Mouse (Mus musculus) liver, embryonic 16.5 days (tissue): ENCODE data around the gene Anxa3. TPM values are rescaled to one million over a fixed set of nuclear protein-coding genes. Genes with fewer than 3 reads are reported as not detected.
A peak's percentile ranks its signal among the peaks of the same experiment; 100 is the strongest.

ENCODE experiments used
- ATAC-seq: fragments of 200-750 bp; cut with Nextera tagmentation; 2 replicates; pipeline ENCODE4 v1.8.0; 2017; ENCODE audit warnings: low read depth, mild to moderate bottlenecking, moderate number of reproducible peaks, moderate library complexity
- H3K27ac ChIP-seq: fragments of 300-500 bp; sonication (generic); 2 replicates; pipeline ENCODE4 v1.5.1; 2014; ENCODE audit warnings: mild to moderate bottlenecking, low read length
- H3K27me3 ChIP-seq: fragments of 300-500 bp; sonication (generic); 2 replicates; pipeline ENCODE4 v1.6.1; 2014; ENCODE audit warnings: low read depth, low read length, mixed read lengths; ENCODE audit not compliant: control insufficient read depth, insufficient read depth
- H3K36me3 ChIP-seq: fragments of 300-500 bp; sonication (generic); 2 replicates; pipeline ENCODE4 v1.6.1; 2014; ENCODE audit warnings: mild to moderate bottlenecking; ENCODE audit not compliant: control insufficient read depth, insufficient read depth
- H3K4me1 ChIP-seq: fragments of 300-500 bp; sonication (generic); 2 replicates; pipeline ENCODE4 v1.6.1; 2014; ENCODE audit warnings: low read depth, low read length, mixed read lengths; ENCODE audit not compliant: control insufficient read depth
- H3K4me2 ChIP-seq: fragments of 300-500 bp; sonication (generic); 2 replicates; pipeline ENCODE4 v1.6.1; 2014; ENCODE audit warnings: low read depth, low read length, mixed read lengths
- H3K4me3 ChIP-seq: fragments of 300-500 bp; sonication (generic); 2 replicates; pipeline ENCODE4 v1.5.1; 2014; ENCODE audit warnings: low read depth, mild to moderate bottlenecking, low read length
- H3K9ac ChIP-seq: fragments of 300-500 bp; sonication (generic); 2 replicates; pipeline ENCODE4 v1.6.1; 2014; ENCODE audit warnings: low read depth, low read length
- H3K9me3 ChIP-seq: fragments of 300-500 bp; sonication (generic); replicated peaks from 2 replicates; pipeline ENCODE4 v1.6.1; 2016; ENCODE audit warnings: low read length; ENCODE audit not compliant: control insufficient read depth
- whole genome bisulfite sequencing: fragments of 180-500 bp; shearing (Covaris S2); extraction: QIAGEN DNeasy Blood & Tissue Kit; methylation state at CpG from one replicate; pipeline ENCODE4 v1.1.7; 2014; ENCODE audit not compliant: insufficient replicate concordance; 5-methylcytosine and 5-hydroxymethylcytosine counted together
- polyA plus RNA-seq: library from polyadenylated mRNA; unstranded; fragments of >200 nt; fragmentation: Nextera tagmentation; extraction: Ambion mirVana; gene quantifications from 2 replicates; pipeline ENCODE4 v1.2.1, GENCODE M21; 2015

Gene Anxa3
- polyA plus RNA-seq, 1 experiment from 2014 or later: 20.4 TPM

DNA sequence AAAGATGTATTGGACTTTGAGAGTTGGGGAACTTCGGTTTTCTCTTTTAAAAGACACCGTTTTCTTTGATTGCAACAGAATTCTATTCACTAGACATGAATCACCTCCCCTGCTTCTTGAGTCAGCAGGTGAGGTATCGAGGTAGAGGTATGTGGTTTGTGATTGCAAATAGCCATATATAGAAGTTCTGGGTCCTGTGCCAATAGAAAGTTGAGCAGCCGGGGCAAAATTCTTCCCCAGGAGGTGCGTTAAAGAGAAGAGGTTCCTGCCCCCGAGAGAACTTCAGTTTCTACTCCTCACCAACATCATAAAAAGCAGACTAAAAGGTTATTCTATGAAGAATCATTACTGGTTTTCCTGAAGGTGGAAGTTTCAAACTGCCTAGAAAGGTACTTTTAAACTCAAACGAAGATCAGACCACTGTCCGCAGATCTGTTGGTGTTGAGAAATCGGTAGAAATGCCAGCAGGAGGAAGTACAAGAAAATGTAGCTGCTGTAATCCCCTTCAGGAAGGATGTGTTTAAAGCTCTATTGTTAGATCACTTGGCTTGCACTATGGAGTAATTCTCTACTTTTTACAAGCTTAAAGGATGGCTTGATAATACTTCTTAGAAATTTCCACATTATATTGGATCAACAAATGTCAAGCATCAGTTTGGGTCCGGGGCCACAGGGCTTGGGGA is 955 bp downstream of the Anxa3 start:
- no peaks in the 10 kb centered on the region for H3K9me3 ChIP-seq
- no peak overlapping the region for H3K27ac ChIP-seq
- no peak for ATAC-seq
- no peak overlapping the region for H3K9ac ChIP-seq
- peak overlapping the region; percentile 55 for H3K4me2 ChIP-seq
- no peaks in the 10 kb centered on the region for H3K36me3 ChIP-seq
- peaks cover 18% of the 10 kb centered on the region for H3K27me3 ChIP-seq
- H3K4me3 ChIP-seq: peak overlapping the region; percentile 51
- no peaks in the 10 kb centered on the region; the same call in 1 of the 2 replicates for H3K4me1 ChIP-seq
- WGBS: 11% methylated on average over 10 of the region's 10 CpGs

DNA sequence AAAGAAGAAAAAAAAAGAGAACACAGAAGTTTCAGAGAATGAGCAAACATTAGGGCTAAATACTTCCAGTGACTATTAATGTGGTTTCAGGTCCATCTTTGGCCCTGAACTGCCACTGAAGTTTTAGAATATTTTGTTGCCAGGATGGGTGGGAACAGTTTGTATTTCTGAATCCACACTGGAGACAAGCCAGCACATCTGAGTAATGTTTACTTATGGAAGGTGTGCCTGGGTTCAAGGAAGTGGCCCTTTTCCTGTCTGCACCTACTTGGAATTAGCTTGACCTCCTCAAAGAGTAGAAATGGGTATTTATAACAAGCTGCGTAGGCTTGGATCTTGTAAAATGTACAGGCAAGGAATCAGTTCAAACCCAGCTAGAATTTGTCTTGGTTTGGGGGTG is 2.6 kb downstream of the Anxa3 start:
- no peaks in the 10 kb centered on the region; the same call in 1 of the 2 replicates for H3K4me1 ChIP-seq
- no peak overlapping the region for H3K4me3 ChIP-seq
- H3K27me3 ChIP-seq: peaks cover 18% of the 10 kb centered on the region
- no peak overlapping the region for H3K27ac ChIP-seq
- no peak overlapping the region for H3K4me2 ChIP-seq
- 75% methylated on average over 1 of the region's 1 CpGs for WGBS
- H3K9me3 ChIP-seq: no peaks in the 10 kb centered on the region
- H3K36me3 ChIP-seq: no peaks in the 10 kb centered on the region
- no peak for ATAC-seq
- H3K9ac ChIP-seq: no peak overlapping the region

DNA sequence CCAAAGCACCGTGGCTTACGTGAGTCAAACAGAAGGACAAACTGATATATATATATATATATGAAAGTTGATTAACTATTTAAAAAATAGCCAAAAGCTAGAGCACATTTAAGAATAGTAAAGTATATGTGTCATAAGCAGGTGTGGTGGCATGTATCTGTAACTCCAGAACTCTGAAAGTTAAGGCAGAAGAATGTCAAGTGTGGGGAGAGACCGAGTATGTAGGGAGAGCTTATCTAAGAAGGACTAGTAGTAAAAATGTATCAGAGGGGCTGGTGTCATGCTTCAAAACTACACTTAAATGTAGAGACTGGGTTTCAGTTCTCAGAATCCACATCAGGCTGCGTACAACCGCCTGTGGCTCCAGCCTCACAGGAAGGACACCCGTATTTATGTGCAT is 4.3 kb downstream of the Anxa3 start:
- Histone ChIP-seq H3K9ac (no peak overlapping the region), H3K4me3 (no peak overlapping the region), H3K4me1 (no peaks in the 10 kb centered on the region; the same call in 1 of the 2 replicates), H3K36me3 (no peaks in the 10 kb centered on the region), H3K27me3 (peaks cover 18% of the 10 kb centered on the region), H3K4me2 (no peak overlapping the region), H3K27ac (no peak overlapping the region), H3K9me3 (no peaks in the 10 kb centered on the region)
- 67% methylated on average over 6 of the region's 6 CpGs for WGBS
- ATAC-seq: no peak

DNA sequence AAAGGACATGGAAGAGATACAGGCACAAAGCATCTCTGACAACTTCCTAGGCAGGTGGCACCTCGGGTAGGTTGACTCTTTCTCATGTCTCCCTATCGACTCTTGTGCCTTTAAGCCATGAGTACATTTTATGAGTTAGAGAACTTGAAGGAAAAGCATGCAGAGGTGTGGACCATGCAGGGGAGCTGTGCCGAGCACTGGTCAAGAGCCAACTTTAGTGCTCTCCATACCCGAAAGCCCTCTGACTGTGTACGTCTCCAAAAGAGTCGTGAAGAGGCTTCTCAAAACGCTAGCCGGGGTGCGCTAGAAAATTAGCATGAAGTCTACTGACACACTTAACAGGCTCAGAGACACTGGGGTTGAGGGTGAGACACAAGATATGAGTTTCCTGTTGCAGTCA is 6.0 kb downstream of the Anxa3 start:
- Histone ChIP-seq H3K9me3 (no peaks in the 10 kb centered on the region), H3K4me1 (no peaks in the 10 kb centered on the region), H3K4me2 (no peak overlapping the region), H3K9ac (no peak overlapping the region), H3K27me3 (peaks cover 6% of the 10 kb centered on the region), H3K36me3 (no peaks in the 10 kb centered on the region), H3K27ac (no peak overlapping the region), H3K4me3 (no peak overlapping the region)
- no peak for ATAC-seq
- 76% methylated on average over 9 of the region's 9 CpGs for WGBS

DNA sequence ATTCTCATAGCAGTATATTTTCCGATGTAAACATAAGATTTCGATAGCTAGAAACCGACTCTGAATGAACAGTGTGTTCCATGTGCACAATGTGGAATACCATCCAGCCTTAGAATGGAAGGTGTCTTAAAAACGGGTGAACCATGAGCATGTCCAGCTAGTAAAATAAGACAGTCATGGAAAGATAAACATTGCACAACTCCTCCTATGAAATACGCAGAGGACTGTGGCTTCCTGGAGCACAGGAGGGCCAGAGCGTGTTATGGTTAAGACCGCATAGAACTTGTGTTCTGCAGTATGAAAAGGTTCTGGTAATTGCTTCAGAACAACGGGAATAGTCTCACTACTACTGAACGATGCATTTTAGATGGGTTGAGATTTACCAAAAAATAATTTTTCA is 6.8 kb downstream of the Anxa3 start:
- Histone ChIP-seq H3K27ac (no peak overlapping the region), H3K4me1 (no peaks in the 10 kb centered on the region)
- ATAC-seq: no peak

DNA sequence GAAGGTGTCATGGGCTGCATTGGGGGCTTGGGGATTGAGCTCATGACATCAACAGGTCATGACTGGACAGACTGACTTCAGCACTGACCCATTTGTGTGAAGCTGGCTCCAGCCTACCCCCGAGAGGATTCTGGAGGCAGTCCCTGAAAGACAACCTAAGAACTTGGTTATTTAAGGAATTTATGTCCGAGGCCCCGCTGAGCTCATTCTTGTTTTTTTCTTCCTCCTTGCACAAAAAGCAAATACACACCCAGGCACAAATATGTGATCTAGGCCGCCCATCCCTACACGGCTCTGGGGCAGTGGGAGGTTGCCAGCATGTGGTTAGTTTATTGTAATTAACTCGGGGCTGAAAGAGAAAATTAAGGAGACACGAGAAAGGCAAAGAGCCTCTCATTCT is 9.0 kb downstream of the Anxa3 start:
- Histone ChIP-seq H3K4me1 (no peaks in the 10 kb centered on the region), H3K36me3 (no peaks in the 10 kb centered on the region), H3K4me3 (no peak overlapping the region), H3K9ac (no peak overlapping the region), H3K27me3 (no peaks in the 10 kb centered on the region), H3K9me3 (no peaks in the 10 kb centered on the region), H3K27ac (no peak overlapping the region), H3K4me2 (no peak overlapping the region)
- no peak for ATAC-seq
- WGBS: 41% methylated on average over 7 of the region's 7 CpGs

More for the DNA sequence above, 6.8 kb downstream of the Anxa3 start:
- no peaks in the 10 kb centered on the region for H3K9me3 ChIP-seq
- no peak overlapping the region for H3K4me2 ChIP-seq
- peaks cover 2% of the 10 kb centered on the region; the same call in 1 of the 2 replicates for H3K27me3 ChIP-seq
- H3K4me3 ChIP-seq: no peak overlapping the region
- no peaks in the 10 kb centered on the region for H3K36me3 ChIP-seq
- WGBS: 67% methylated on average over 9 of the region's 9 CpGs
- no peak overlapping the region for H3K9ac ChIP-seq

DNA sequence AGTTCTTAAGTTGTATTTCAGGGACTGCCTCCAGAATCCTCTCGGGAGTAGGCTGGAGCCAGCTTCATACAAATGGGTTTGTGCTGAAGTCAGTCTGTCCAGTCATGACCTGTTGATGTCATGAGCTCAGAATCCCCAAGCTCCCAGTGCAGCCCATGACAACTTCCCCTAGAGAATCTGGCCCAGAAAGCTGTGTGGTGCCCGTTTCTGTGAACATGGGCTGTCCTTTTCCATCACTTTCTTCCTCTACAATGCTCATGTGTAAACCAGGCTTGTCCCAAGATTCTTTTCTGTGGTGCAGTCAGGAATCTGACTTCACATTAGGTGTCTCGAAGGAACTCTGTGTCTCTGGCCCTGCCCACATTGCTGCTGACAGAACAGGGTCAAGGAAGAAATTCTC is 10.0 kb downstream of the Anxa3 start:
- Histone ChIP-seq H3K4me2 (no peak overlapping the region), H3K4me1 (no peaks in the 10 kb centered on the region), H3K4me3 (no peak overlapping the region), H3K27ac (no peak overlapping the region), H3K27me3 (no peaks in the 10 kb centered on the region), H3K36me3 (no peaks in the 10 kb centered on the region), H3K9me3 (no peaks in the 10 kb centered on the region), H3K9ac (no peak overlapping the region)
- WGBS: 38% methylated on average over 3 of the region's 3 CpGs
- no peak for ATAC-seq

DNA sequence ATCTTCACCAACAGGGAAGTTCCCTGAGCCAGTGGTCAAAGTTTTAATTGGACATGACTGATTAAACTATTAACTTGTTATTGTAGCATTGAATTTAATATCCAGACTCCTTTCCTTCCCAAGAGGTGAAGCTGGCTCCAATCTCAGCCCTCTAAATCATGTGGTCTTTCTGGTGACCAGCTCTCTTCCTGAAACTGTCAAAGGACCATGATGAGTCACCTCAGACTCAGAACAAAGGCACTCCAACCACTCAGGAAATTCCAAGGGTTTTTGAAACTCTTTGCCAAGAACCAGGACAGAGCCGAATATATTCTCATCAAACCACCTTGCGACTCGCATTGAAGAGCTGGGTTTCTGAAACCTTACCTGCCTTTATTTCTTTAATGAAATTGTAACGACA is 11.2 kb downstream of the Anxa3 start:
- H3K4me3 ChIP-seq: no peak overlapping the region
- no peak overlapping the region for H3K27ac ChIP-seq
- 48% methylated on average over 4 of the region's 4 CpGs for WGBS
- H3K4me2 ChIP-seq: no peak overlapping the region
- no peaks in the 10 kb centered on the region for H3K27me3 ChIP-seq
- no peaks in the 10 kb centered on the region for H3K9me3 ChIP-seq
- no peak for ATAC-seq
- no peaks in the 10 kb centered on the region for H3K4me1 ChIP-seq
- H3K9ac ChIP-seq: no peak overlapping the region
- H3K36me3 ChIP-seq: no peaks in the 10 kb centered on the region

DNA sequence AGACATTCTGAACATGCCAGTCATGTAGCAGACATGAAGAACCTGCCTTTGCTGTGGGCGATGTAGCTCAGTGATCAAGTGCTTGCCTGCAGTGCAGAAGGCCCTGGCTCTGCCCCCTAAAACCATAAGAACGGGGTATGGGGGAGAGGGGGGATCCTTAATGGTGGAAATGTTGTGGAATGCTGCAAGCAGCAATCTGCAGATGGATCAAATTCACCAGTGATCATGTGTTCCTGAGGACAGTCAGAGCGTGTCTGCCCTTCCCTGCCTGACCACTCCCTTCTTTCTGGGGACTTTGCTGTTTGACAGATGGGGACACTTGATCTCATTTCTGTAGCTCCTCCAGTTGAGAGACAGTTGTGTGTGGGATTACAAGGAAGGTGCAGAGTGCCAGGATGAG is 11.7 kb downstream of the Anxa3 start:
- no peak overlapping the region for H3K4me3 ChIP-seq
- no peak overlapping the region for H3K4me2 ChIP-seq
- H3K36me3 ChIP-seq: no peaks in the 10 kb centered on the region
- no peaks in the 10 kb centered on the region for H3K4me1 ChIP-seq
- no peak overlapping the region for H3K9ac ChIP-seq
- 59% methylated on average over 3 of the region's 3 CpGs for WGBS
- ATAC-seq: no peak
- no peak overlapping the region for H3K27ac ChIP-seq
- H3K27me3 ChIP-seq: no peaks in the 10 kb centered on the region
- no peaks in the 10 kb centered on the region for H3K9me3 ChIP-seq
